Mouse (Mus musculus): ENCODE data around the gene Hist1h3e.

- TF ChIP-seq CTCF (IDR thresholded peaks at IDR 0.05; ENCODE audit: low read depth), result no peak
- no peak for TF ChIP-seq EP300 (IDR thresholded peaks at IDR 0.05; ENCODE audit: low read depth)
Observed at GRCm38 (mm10) chr13:23610393-23610792, 48.2 kb upstream of the Hist1h3e start.
